Mouse (Mus musculus): ENCODE results near the gene Cir1.

- TF ChIP-seq POLR2A (IDR thresholded peaks at IDR 0.05; ENCODE audit: low read depth, low read length) (no peak), CTCF (conservative IDR thresholded peaks at IDR 0.05; ENCODE audit: insufficient read depth, insufficient read length, low read depth, low read length) (no peak)
These were observed 13.7 kb downstream of the Cir1 start for GRCm38 (mm10) chr2:73298841-73299240.

Measured in kidney, adult 2 months (tissue).